Mouse (Mus musculus) forebrain, postnatal 0 days (tissue): ENCODE results near the gene Crispld2. TPM values are rescaled to one million over a fixed set of nuclear protein-coding genes. Genes with fewer than 3 reads are reported as not detected.
A peak's percentile ranks its signal among the peaks of the same experiment; 100 is the strongest.

Experiments
- ATAC-seq: fragments of 200-750 bp; cut with Nextera tagmentation; 2 replicates; pipeline ENCODE4 v1.8.0; 2017; ENCODE audit warnings: mild to moderate bottlenecking, moderate library complexity
- DNase-seq: peaks from one replicate; pipeline ENCODE4 v3.0.0-alpha.2; 2015
- H3K27ac ChIP-seq: fragments of 300-500 bp; sonication (generic); 2 replicates; pipeline ENCODE4 v1.5.1; 2014; ENCODE audit warnings: low read depth, mild to moderate bottlenecking, antibody characterized with exemption, low read length, moderate library complexity, mixed read lengths
- H3K27me3 ChIP-seq: fragments of 300-500 bp; sonication (generic); 2 replicates; pipeline ENCODE4 v1.6.1; 2014; ENCODE audit warnings: mild to moderate bottlenecking, low read length, mixed read lengths; ENCODE audit not compliant: insufficient read depth
- H3K36me3 ChIP-seq: fragments of 300-500 bp; sonication (generic); 2 replicates; pipeline ENCODE4 v1.6.1; 2014; ENCODE audit warnings: mild to moderate bottlenecking, moderate library complexity; ENCODE audit not compliant: insufficient read depth
- H3K4me1 ChIP-seq: fragments of 300-500 bp; sonication (generic); 2 replicates; pipeline ENCODE4 v1.6.1; 2014; ENCODE audit warnings: antibody characterized with exemption; ENCODE audit not compliant: insufficient read depth
- H3K4me2 ChIP-seq: fragments of 300-500 bp; sonication (generic); 2 replicates; pipeline ENCODE4 v1.6.1; 2014; ENCODE audit warnings: low read depth, mild to moderate bottlenecking, moderate library complexity
- H3K4me3 ChIP-seq: fragments of 300-500 bp; sonication (generic); 2 replicates; pipeline ENCODE4 v1.5.1; 2014; ENCODE audit warnings: low read depth, low read length, mixed read lengths
- H3K9ac ChIP-seq: fragments of 300-500 bp; sonication (generic); 2 replicates; pipeline ENCODE4 v1.6.1; 2014; ENCODE audit warnings: mild to moderate bottlenecking
- H3K9me3 ChIP-seq: fragments of 300-500 bp; sonication (generic); 2 replicates; pipeline ENCODE4 v1.6.1; 2016; ENCODE audit warnings: low read length
- CTCF ChIP-seq: sonication (generic); IDR thresholded peaks from 2 replicates; pipeline ENCODE4 v1.5.1; 2016; ENCODE audit warnings: antibody characterized with exemption, control low read depth, low read depth
- WGBS: fragments of 180-500 bp; shearing (Covaris S2); extraction: QIAGEN DNeasy Blood & Tissue Kit; methylation state at CpG from one replicate; pipeline ENCODE4 v1.1.7; 2014; 5-methylcytosine and 5-hydroxymethylcytosine counted together
- polyA plus RNA-seq: library from polyadenylated mRNA; unstranded; fragments of >200 nt; fragmentation: Nextera tagmentation; extraction: Ambion mirVana; gene quantifications from 2 replicates; pipeline ENCODE4 v1.2.1, GENCODE M21; 2015
- total RNA-seq: library from RNA; depleted of rRNA; stranded (reverse); fragments of >200 nt; gene quantifications from 2 replicates; pipeline ENCODE4 v1.2.3, GENCODE M21; 2014

Crispld2 gene
- total and polyA plus RNA-seq, 2 experiments from 2014 or later: 2.5 to 11.0 TPM

- ATAC-seq (no peak), DNase-seq (no peak)
- TF ChIP-seq CTCF: no peak
- Histone ChIP-seq H3K36me3 (no peaks in the 10 kb centered on the region), H3K4me3 (no peak overlapping the region), H3K27me3 (no peaks in the 10 kb centered on the region), H3K4me1 (no peaks in the 10 kb centered on the region), H3K27ac (no peak overlapping the region), H3K9ac (no peak overlapping the region), H3K4me2 (no peak overlapping the region), H3K9me3 (no peaks in the 10 kb centered on the region)
- whole genome bisulfite sequencing: 87% methylated on average over 11 of the region's 11 CpGs
These were observed 47.2 kb downstream of the Crispld2 start for GRCm38 (mm10) chr8:120039313-120039919.

GRCm38 (mm10) chr8:120040861-120041260 lies 48.6 kb downstream of the Crispld2 start:
- Histone ChIP-seq H3K4me1 (no peaks in the 10 kb centered on the region), H3K36me3 (no peaks in the 10 kb centered on the region), H3K9me3 (no peaks in the 10 kb centered on the region), H3K27ac (no peak overlapping the region), H3K4me2 (no peak overlapping the region), H3K4me3 (no peak overlapping the region), H3K9ac (no peak overlapping the region), H3K27me3 (no peaks in the 10 kb centered on the region)
- no peak for TF ChIP-seq CTCF
- no peak for DNase-seq
- ATAC-seq: no peak
- WGBS: 90% methylated on average over 1 of the region's 1 CpGs

GRCm38 (mm10) chr8:120042542-120043312 lies 50.5 kb downstream of the Crispld2 start:
- H3K9ac ChIP-seq: no peak overlapping the region
- H3K9me3 ChIP-seq: no peaks in the 10 kb centered on the region
- no peak overlapping the region for H3K4me3 ChIP-seq
- ATAC-seq: no peak
- no peaks in the 10 kb centered on the region for H3K27me3 ChIP-seq
- no peaks in the 10 kb centered on the region for H3K36me3 ChIP-seq
- H3K4me2 ChIP-seq: no peak overlapping the region
- H3K4me1 ChIP-seq: no peaks in the 10 kb centered on the region
- H3K27ac ChIP-seq: no peak overlapping the region
- 77% methylated on average over 10 of the region's 10 CpGs for WGBS
- DNase-seq: no peak
- TF ChIP-seq CTCF: no peak

GRCm38 (mm10) chr8:120044907-120045306 lies 52.7 kb downstream of the Crispld2 start:
- ATAC-seq (no peak), DNase-seq (no peak)
- no peak for TF ChIP-seq CTCF
- H3K27me3 ChIP-seq: no peaks in the 10 kb centered on the region
- H3K27ac ChIP-seq: no peak overlapping the region
- WGBS: 86% methylated on average over 8 of the region's 8 CpGs
- no peaks in the 10 kb centered on the region for H3K9me3 ChIP-seq
- no peak overlapping the region for H3K9ac ChIP-seq
- no peak overlapping the region for H3K4me3 ChIP-seq
- no peaks in the 10 kb centered on the region for H3K4me1 ChIP-seq
- no peak overlapping the region for H3K4me2 ChIP-seq
- no peaks in the 10 kb centered on the region for H3K36me3 ChIP-seq

- Histone ChIP-seq H3K27me3 (no peaks in the 10 kb centered on the region), H3K4me1 (no peaks in the 10 kb centered on the region), H3K4me3 (no peak overlapping the region), H3K9ac (no peak overlapping the region), H3K9me3 (no peaks in the 10 kb centered on the region), H3K36me3 (no peaks in the 10 kb centered on the region), H3K4me2 (no peak overlapping the region), H3K27ac (no peak overlapping the region)
- TF ChIP-seq CTCF: no peak
- 54% methylated on average over 5 of the region's 5 CpGs for WGBS
- DNase-seq (peak; percentile 10), ATAC-seq (peak; percentile 19; the same call in 1 of the 2 replicates)
These were observed 53.2 kb downstream of the Crispld2 start for GRCm38 (mm10) chr8:120045471-120045870.

- Histone ChIP-seq H3K9me3 (no peaks in the 10 kb centered on the region), H3K27me3 (no peaks in the 10 kb centered on the region), H3K4me2 (no peak overlapping the region), H3K36me3 (no peaks in the 10 kb centered on the region), H3K9ac (no peak overlapping the region), H3K4me1 (no peaks in the 10 kb centered on the region), H3K4me3 (no peak overlapping the region), H3K27ac (peak overlapping the region; percentile 36; the same call in 1 of the 2 replicates)
- DNase-seq (peak; percentile 82), ATAC-seq (peak; percentile 93)
- no peak for TF ChIP-seq CTCF
- 54% methylated on average over 14 of the region's 14 CpGs for WGBS
These were observed 54.2 kb downstream of the Crispld2 start for GRCm38 (mm10) chr8:120046258-120047020.

- no peak for TF ChIP-seq CTCF
These were observed 57.7 kb downstream of the Crispld2 start for GRCm38 (mm10) chr8:120049949-120050348.

More at GRCm38 (mm10) chr8:120049949-120050348, 57.7 kb downstream of the Crispld2 start:
- no peak for ATAC-seq
- Histone ChIP-seq H3K27ac (no peak overlapping the region), H3K36me3 (no peaks in the 10 kb centered on the region), H3K4me2 (no peak overlapping the region), H3K9ac (no peak overlapping the region), H3K4me1 (no peaks in the 10 kb centered on the region), H3K9me3 (no peaks in the 10 kb centered on the region), H3K27me3 (no peaks in the 10 kb centered on the region), H3K4me3 (no peak overlapping the region)
- no peak for DNase-seq
- WGBS: 91% methylated on average over 13 of the region's 13 CpGs
